Mouse (Mus musculus): ENCODE results near the gene Nfatc3. TPM values are rescaled to one million over a fixed set of nuclear protein-coding genes. Genes with fewer than 3 reads are reported as not detected.

Gene Nfatc3
- polyA plus RNA-seq, 2 experiments, result 7.8 to 27.2 TPM

DNA sequence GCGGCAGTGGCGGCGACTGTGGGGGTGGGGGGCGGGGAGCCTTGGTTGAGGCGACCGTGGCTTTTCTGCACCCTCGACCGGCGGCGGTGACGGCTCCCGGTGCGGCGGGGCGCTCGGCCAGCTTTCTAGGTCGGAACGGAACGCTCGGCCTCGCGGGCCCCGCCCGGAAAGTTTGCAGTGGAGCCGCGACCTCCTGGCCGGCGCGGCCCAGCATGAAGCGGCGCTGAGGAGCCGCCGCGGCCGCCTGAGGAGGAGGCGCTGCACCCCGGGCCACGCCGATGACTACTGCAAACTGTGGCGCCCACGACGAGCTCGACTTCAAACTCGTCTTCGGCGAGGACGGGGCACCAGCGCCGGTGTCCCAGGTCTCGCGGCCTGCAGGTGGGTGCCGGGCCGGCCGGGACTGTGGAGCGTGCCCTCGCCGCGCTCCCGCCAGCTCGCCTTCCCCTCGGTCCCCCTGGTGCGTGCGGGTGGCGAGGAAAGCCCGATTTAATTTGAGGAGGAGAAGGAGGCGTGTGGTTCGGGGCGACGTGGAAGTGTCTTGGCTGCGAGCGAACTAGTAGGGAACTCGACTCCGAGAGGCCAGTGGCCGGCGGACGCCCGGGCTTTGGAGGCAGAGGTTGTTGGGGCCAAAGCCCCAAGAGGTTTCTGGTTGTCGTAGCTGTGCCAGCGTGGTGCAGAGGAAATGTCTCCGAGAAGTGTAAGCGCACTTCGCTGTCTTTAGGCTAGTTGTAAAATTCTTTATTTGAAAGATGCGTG is 1.2 kb downstream of the Nfatc3 start:
- peak; percentile 38 for DNase-seq (ENCODE audit: low spot score)
- H3K27me3 ChIP-seq (ENCODE audit: control insufficient read depth, insufficient read depth, low read length), result no peaks in the 10 kb centered on the region
- H3K9ac ChIP-seq (ENCODE audit: low read depth, low read length, severe bottlenecking), result peak overlapping the region; percentile 91
- H3K4me3 ChIP-seq (replicated peaks; ENCODE audit: low read length), result peak overlapping the region; percentile 88
- H3K4me2 ChIP-seq (replicated peaks; ENCODE audit: low read depth, low read length, severe bottlenecking), result peak overlapping the region; percentile 91
- H3K27ac ChIP-seq (replicated peaks; ENCODE audit: low read depth, low read length), result peak overlapping the region; percentile 93
- H3K36me3 ChIP-seq (ENCODE audit: control insufficient read depth, insufficient read depth, low read length), result no peaks in the 10 kb centered on the region
- under 1% methylated on average over 44 of the region's 83 CpGs for WGBS
- H3K4me1 ChIP-seq (ENCODE audit: control insufficient read depth, insufficient read depth, low read length), result peaks cover 19% of the 10 kb centered on the region
- no peaks in the 10 kb centered on the region for H3K9me3 ChIP-seq (ENCODE audit: control insufficient read depth, low read length)
- no peak for TF ChIP-seq POLR2A (IDR thresholded peaks at IDR 0.05; ENCODE audit: borderline replicate concordance, extremely low read depth, insufficient read depth, insufficient read length)
- peak; percentile 84 for ATAC-seq (ENCODE audit: low FRiP score, low read depth)

DNA sequence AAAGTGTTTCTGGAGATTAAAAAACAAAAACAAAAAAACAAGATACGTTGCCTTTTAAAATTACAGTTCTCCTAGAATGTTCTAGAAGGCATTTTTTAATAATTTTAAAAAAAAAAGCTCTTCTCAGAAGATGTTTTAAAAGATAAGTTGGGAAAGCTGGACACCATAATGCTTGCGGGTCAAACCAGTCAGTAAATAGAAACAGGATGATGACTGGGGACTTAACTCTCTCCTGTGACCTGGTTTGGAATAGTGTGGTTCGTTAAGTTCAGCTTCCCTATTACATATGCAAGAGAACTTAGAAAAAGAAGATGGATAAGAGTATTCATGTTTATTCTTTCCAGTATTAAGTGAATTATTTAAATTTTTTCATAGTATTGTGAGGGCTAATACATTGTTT is 1.9 kb downstream of the Nfatc3 start:
- Histone ChIP-seq H3K4me3 (replicated peaks; ENCODE audit: low read length) (peak overlapping the region; percentile 88), H3K9ac (ENCODE audit: low read depth, low read length, severe bottlenecking) (peak overlapping the region; percentile 91), H3K27ac (replicated peaks; ENCODE audit: low read depth, low read length) (peak overlapping the region; percentile 93), H3K36me3 (ENCODE audit: control insufficient read depth, insufficient read depth, low read length) (no peaks in the 10 kb centered on the region), H3K27me3 (ENCODE audit: control insufficient read depth, insufficient read depth, low read length) (no peaks in the 10 kb centered on the region), H3K4me2 (replicated peaks; ENCODE audit: low read depth, low read length, severe bottlenecking) (peak overlapping the region; percentile 91), H3K9me3 (ENCODE audit: control insufficient read depth, low read length) (no peaks in the 10 kb centered on the region), H3K4me1 (ENCODE audit: control insufficient read depth, insufficient read depth, low read length) (peaks cover 19% of the 10 kb centered on the region)
- DNase-seq (ENCODE audit: low spot score), result no peak
- WGBS, result 3% methylated on average over 3 of the region's 3 CpGs
- no peak for TF ChIP-seq POLR2A (IDR thresholded peaks at IDR 0.05; ENCODE audit: borderline replicate concordance, extremely low read depth, insufficient read depth, insufficient read length)
- ATAC-seq (ENCODE audit: low FRiP score, low read depth), result no peak

DNA sequence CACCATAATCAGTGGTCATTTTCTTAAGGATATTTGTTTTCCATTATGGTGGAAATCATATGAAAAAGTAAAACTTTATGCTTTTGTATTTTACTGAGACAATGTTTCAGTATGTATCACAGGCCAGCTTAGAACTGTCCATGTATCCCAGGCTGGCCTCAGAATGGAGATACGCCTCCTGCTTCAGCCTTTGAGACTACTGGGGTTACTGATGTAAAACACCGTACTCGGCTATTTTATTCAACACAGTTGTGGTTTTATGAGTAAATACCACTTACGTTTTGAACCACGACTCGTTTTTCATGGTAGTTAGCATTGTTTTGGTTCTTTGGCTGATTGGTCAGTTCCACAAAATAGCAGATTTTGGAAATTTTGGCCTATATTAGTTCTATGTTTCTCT is 3.0 kb downstream of the Nfatc3 start:
- Histone ChIP-seq H3K4me2 (replicated peaks; ENCODE audit: low read depth, low read length, severe bottlenecking) (peak overlapping the region; percentile 91), H3K9me3 (ENCODE audit: control insufficient read depth, low read length) (no peaks in the 10 kb centered on the region), H3K27me3 (ENCODE audit: control insufficient read depth, insufficient read depth, low read length) (no peaks in the 10 kb centered on the region), H3K27ac (replicated peaks; ENCODE audit: low read depth, low read length) (no peak overlapping the region), H3K4me1 (ENCODE audit: control insufficient read depth, insufficient read depth, low read length) (peaks cover 19% of the 10 kb centered on the region), H3K4me3 (replicated peaks; ENCODE audit: low read length) (no peak overlapping the region), H3K9ac (ENCODE audit: low read depth, low read length, severe bottlenecking) (no peak overlapping the region), H3K36me3 (ENCODE audit: control insufficient read depth, insufficient read depth, low read length) (no peaks in the 10 kb centered on the region)
- 61% methylated on average over 6 of the region's 6 CpGs for WGBS
- no peak for ATAC-seq (ENCODE audit: low FRiP score, low read depth)
- no peak for TF ChIP-seq POLR2A (IDR thresholded peaks at IDR 0.05; ENCODE audit: borderline replicate concordance, extremely low read depth, insufficient read depth, insufficient read length)
- no peak for DNase-seq (ENCODE audit: low spot score)

DNA sequence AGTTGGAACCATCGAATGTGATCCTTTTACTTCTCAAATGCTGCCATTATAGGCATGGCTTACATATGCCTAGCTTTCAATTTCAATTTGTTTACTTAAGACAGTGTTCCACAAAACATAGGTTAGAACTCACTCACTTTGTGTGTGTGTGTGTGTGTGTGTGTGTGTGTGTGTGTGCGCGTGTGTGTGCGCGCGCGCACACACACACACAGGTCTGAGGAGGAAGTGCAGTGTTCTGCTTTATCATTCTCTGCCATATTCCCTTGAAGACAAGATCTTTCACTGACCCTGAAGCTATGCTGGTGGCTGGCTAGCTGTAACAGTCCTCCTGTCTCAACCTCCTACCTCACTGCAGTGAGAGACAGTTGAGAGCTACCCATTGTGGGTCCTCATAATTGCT is 4.4 kb downstream of the Nfatc3 start:
- no peak for TF ChIP-seq POLR2A (IDR thresholded peaks at IDR 0.05; ENCODE audit: borderline replicate concordance, extremely low read depth, insufficient read depth, insufficient read length)
- DNase-seq (ENCODE audit: low spot score) (no peak), ATAC-seq (ENCODE audit: low FRiP score, low read depth) (no peak)
- 97% methylated on average over 7 of the region's 7 CpGs for WGBS
- Histone ChIP-seq H3K27me3 (ENCODE audit: control insufficient read depth, insufficient read depth, low read length) (no peaks in the 10 kb centered on the region), H3K4me1 (ENCODE audit: control insufficient read depth, insufficient read depth, low read length) (peaks cover 19% of the 10 kb centered on the region), H3K9ac (ENCODE audit: low read depth, low read length, severe bottlenecking) (no peak overlapping the region), H3K36me3 (ENCODE audit: control insufficient read depth, insufficient read depth, low read length) (no peaks in the 10 kb centered on the region; the same call in 1 of the 2 replicates), H3K4me3 (replicated peaks; ENCODE audit: low read length) (no peak overlapping the region), H3K27ac (replicated peaks; ENCODE audit: low read depth, low read length) (no peak overlapping the region), H3K4me2 (replicated peaks; ENCODE audit: low read depth, low read length, severe bottlenecking) (no peak overlapping the region), H3K9me3 (ENCODE audit: control insufficient read depth, low read length) (no peaks in the 10 kb centered on the region)

DNA sequence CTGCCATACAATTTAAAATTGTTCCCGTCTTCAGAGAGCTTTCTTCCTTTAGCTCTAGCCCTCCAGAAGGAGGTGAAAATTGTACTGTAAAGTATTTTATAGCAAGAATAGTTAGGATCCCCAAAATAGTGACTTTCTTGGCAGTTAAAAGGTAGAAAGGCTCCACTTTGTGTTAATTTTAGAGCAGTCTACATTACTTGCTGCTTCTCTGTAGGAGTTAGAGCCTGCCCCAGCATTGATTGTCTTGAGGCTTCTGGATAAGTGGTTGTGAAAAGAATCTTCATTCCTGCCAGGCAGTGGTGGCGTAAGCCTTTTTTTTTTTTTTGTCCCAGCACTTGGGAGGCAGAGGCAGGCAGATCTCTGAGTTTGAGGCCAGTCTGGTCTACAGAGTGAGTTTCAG is 8.1 kb downstream of the Nfatc3 start:
- WGBS, result 85% methylated on average over 2 of the region's 2 CpGs
- Histone ChIP-seq H3K9ac (ENCODE audit: low read depth, low read length, severe bottlenecking) (no peak overlapping the region), H3K4me2 (replicated peaks; ENCODE audit: low read depth, low read length, severe bottlenecking) (no peak overlapping the region), H3K9me3 (ENCODE audit: control insufficient read depth, low read length) (no peaks in the 10 kb centered on the region), H3K36me3 (ENCODE audit: control insufficient read depth, insufficient read depth, low read length) (no peaks in the 10 kb centered on the region; the same call in 1 of the 2 replicates), H3K27ac (replicated peaks; ENCODE audit: low read depth, low read length) (no peak overlapping the region), H3K4me3 (replicated peaks; ENCODE audit: low read length) (no peak overlapping the region), H3K4me1 (ENCODE audit: control insufficient read depth, insufficient read depth, low read length) (peaks cover 6% of the 10 kb centered on the region), H3K27me3 (ENCODE audit: control insufficient read depth, insufficient read depth, low read length) (no peaks in the 10 kb centered on the region)
- DNase-seq (ENCODE audit: low spot score), result no peak
- no peak for ATAC-seq (ENCODE audit: low FRiP score, low read depth)
- no peak for TF ChIP-seq POLR2A (IDR thresholded peaks at IDR 0.05; ENCODE audit: borderline replicate concordance, extremely low read depth, insufficient read depth, insufficient read length)

Measured in limb, embryonic 14.5 days (tissue).